Mouse (Mus musculus): ENCODE measurements at regions not wholly inside any gene's neighbourhood (a gene's known extent, or its start where the extent isn't known, plus 50 kb on each side); places are given as distances from the start of the nearest gene placed in this dataset.

GRCm38 (mm10) chr13:44538238-44538637 lies 191.0 kb upstream of the Jarid2 start:
- H3K27ac ChIP-seq (ENCODE audit: low read depth): no peak overlapping the region
- TF ChIP-seq CTCF (IDR thresholded peaks at IDR 0.05; ENCODE audit: low read depth): no peak
- TF ChIP-seq EP300 (IDR thresholded peaks at IDR 0.05; ENCODE audit: low read depth): no peak
- ATAC-seq (ENCODE audit: insufficient read depth, low read depth) (no peak), DNase-seq (ENCODE audit: low spot score) (no peak)
- peaks cover 5% of the 10 kb centered on the region; the same call in 1 of the 2 replicates for H3K4me1 ChIP-seq (ENCODE audit: control insufficient read depth, insufficient read depth)
- no peak overlapping the region for H3K9ac ChIP-seq (replicated peaks; ENCODE audit: low read depth, low read length)
- no peak overlapping the region for H3K4me3 ChIP-seq (ENCODE audit: low read depth, low read length)
- H3K27me3 ChIP-seq (ENCODE audit: control insufficient read depth, insufficient read depth, low read length): no peaks in the 10 kb centered on the region
- no peak overlapping the region for H3K4me2 ChIP-seq (ENCODE audit: low read depth, low read length)
- H3K9me3 ChIP-seq (replicated peaks; ENCODE audit: control insufficient read depth, low read length): no peaks in the 10 kb centered on the region
- no peaks in the 10 kb centered on the region for H3K36me3 ChIP-seq (replicated peaks; ENCODE audit: control insufficient read depth, insufficient read depth, low read length)
- WGBS: 89% methylated on average over 7 of the region's 7 CpGs

- H3K9me3 ChIP-seq (replicated peaks; ENCODE audit: control insufficient read depth, low read length): no peaks in the 10 kb centered on the region
- TF ChIP-seq CTCF (IDR thresholded peaks at IDR 0.05; ENCODE audit: low read depth): no peak
- no peak for TF ChIP-seq EP300 (IDR thresholded peaks at IDR 0.05; ENCODE audit: low read depth)
Observed at GRCm38 (mm10) chr13:44540401-44540800, 188.9 kb upstream of the Jarid2 start.

GRCm38 (mm10) chr13:44541243-44541653 lies 188.0 kb upstream of the Jarid2 start:
- WGBS: 52% methylated on average over 5 of the region's 5 CpGs
- Histone ChIP-seq H3K36me3 (replicated peaks; ENCODE audit: control insufficient read depth, insufficient read depth, low read length) (no peaks in the 10 kb centered on the region), H3K27me3 (ENCODE audit: control insufficient read depth, insufficient read depth, low read length) (no peaks in the 10 kb centered on the region), H3K27ac (ENCODE audit: low read depth) (no peak overlapping the region), H3K9ac (replicated peaks; ENCODE audit: low read depth, low read length) (no peak overlapping the region), H3K4me3 (ENCODE audit: low read depth, low read length) (no peak overlapping the region), H3K4me2 (ENCODE audit: low read depth, low read length) (no peak overlapping the region), H3K4me1 (ENCODE audit: control insufficient read depth, insufficient read depth) (peaks cover 15% of the 10 kb centered on the region), H3K9me3 (replicated peaks; ENCODE audit: control insufficient read depth, low read length) (no peaks in the 10 kb centered on the region)
- ATAC-seq (ENCODE audit: insufficient read depth, low read depth): 0 out of 2 replicates have a peak, but pooled peaks have one; percentile 17
- no peak for DNase-seq (ENCODE audit: low spot score)
- no peak for TF ChIP-seq EP300 (IDR thresholded peaks at IDR 0.05; ENCODE audit: low read depth)
- no peak for TF ChIP-seq CTCF (IDR thresholded peaks at IDR 0.05; ENCODE audit: low read depth)

More at GRCm38 (mm10) chr13:44540401-44540800, 188.9 kb upstream of the Jarid2 start:
- Histone ChIP-seq H3K27me3 (ENCODE audit: control insufficient read depth, insufficient read depth, low read length) (no peaks in the 10 kb centered on the region), H3K4me3 (ENCODE audit: low read depth, low read length) (no peak overlapping the region), H3K4me1 (ENCODE audit: control insufficient read depth, insufficient read depth) (peaks cover 15% of the 10 kb centered on the region), H3K4me2 (ENCODE audit: low read depth, low read length) (no peak overlapping the region), H3K36me3 (replicated peaks; ENCODE audit: control insufficient read depth, insufficient read depth, low read length) (no peaks in the 10 kb centered on the region), H3K27ac (ENCODE audit: low read depth) (no peak overlapping the region), H3K9ac (replicated peaks; ENCODE audit: low read depth, low read length) (no peak overlapping the region)
- ATAC-seq (ENCODE audit: insufficient read depth, low read depth) (no peak), DNase-seq (ENCODE audit: low spot score) (no peak)
- WGBS: 82% methylated on average over 4 of the region's 4 CpGs

GRCm38 (mm10) chr13:44544786-44545185 lies 184.5 kb upstream of the Jarid2 start:
- Histone ChIP-seq H3K36me3 (replicated peaks; ENCODE audit: control insufficient read depth, insufficient read depth, low read length) (no peaks in the 10 kb centered on the region), H3K4me2 (ENCODE audit: low read depth, low read length) (peak overlapping the region; percentile 16; the same call in 1 of the 2 replicates), H3K27ac (ENCODE audit: low read depth) (peak overlapping the region; percentile 1; the same call in 1 of the 2 replicates), H3K9ac (replicated peaks; ENCODE audit: low read depth, low read length) (no peak overlapping the region), H3K27me3 (ENCODE audit: control insufficient read depth, insufficient read depth, low read length) (no peaks in the 10 kb centered on the region), H3K4me3 (ENCODE audit: low read depth, low read length) (no peak overlapping the region), H3K9me3 (replicated peaks; ENCODE audit: control insufficient read depth, low read length) (no peaks in the 10 kb centered on the region), H3K4me1 (ENCODE audit: control insufficient read depth, insufficient read depth) (peaks cover 15% of the 10 kb centered on the region)
- 14% methylated on average over 9 of the region's 9 CpGs for WGBS
- peak; percentile 62 for ATAC-seq (ENCODE audit: insufficient read depth, low read depth)
- no peak for TF ChIP-seq EP300 (IDR thresholded peaks at IDR 0.05; ENCODE audit: low read depth)
- TF ChIP-seq CTCF (IDR thresholded peaks at IDR 0.05; ENCODE audit: low read depth): no peak
- peak; percentile 50 for DNase-seq (ENCODE audit: low spot score)

DNA sequence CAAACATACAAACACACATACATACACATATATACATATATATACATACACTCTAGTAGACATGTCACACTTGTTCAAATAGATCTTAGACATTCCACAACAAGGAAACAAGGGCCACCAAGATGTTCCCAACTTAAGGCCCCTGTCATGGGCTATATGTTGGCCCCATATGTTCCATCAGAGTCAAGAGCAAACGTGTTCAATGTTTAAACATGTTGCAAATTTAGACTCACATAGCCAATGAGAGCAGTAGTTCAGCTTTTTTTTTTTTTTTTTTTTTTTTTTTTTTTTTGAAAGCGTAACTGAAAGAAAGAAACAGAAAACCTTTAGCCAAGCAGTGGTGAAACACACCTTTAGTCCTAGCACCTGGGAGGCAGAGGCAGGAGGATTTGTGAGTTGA lies 183.0 kb upstream of the Jarid2 start:
- H3K27ac ChIP-seq (ENCODE audit: low read depth): no peak overlapping the region
- ATAC-seq (ENCODE audit: insufficient read depth, low read depth) (no peak), DNase-seq (ENCODE audit: low spot score) (no peak)
- no peak for TF ChIP-seq EP300 (IDR thresholded peaks at IDR 0.05; ENCODE audit: low read depth)
- TF ChIP-seq CTCF (IDR thresholded peaks at IDR 0.05; ENCODE audit: low read depth): no peak
- no peaks in the 10 kb centered on the region for H3K9me3 ChIP-seq (replicated peaks; ENCODE audit: control insufficient read depth, low read length)
- H3K4me2 ChIP-seq (ENCODE audit: low read depth, low read length): no peak overlapping the region
- H3K36me3 ChIP-seq (replicated peaks; ENCODE audit: control insufficient read depth, insufficient read depth, low read length): no peaks in the 10 kb centered on the region
- H3K27me3 ChIP-seq (ENCODE audit: control insufficient read depth, insufficient read depth, low read length): no peaks in the 10 kb centered on the region
- no peak overlapping the region for H3K9ac ChIP-seq (replicated peaks; ENCODE audit: low read depth, low read length)
- 93% methylated on average over 2 of the region's 2 CpGs for WGBS
- peaks cover 12% of the 10 kb centered on the region for H3K4me1 ChIP-seq (ENCODE audit: control insufficient read depth, insufficient read depth)
- no peak overlapping the region for H3K4me3 ChIP-seq (ENCODE audit: low read depth, low read length)

DNA sequence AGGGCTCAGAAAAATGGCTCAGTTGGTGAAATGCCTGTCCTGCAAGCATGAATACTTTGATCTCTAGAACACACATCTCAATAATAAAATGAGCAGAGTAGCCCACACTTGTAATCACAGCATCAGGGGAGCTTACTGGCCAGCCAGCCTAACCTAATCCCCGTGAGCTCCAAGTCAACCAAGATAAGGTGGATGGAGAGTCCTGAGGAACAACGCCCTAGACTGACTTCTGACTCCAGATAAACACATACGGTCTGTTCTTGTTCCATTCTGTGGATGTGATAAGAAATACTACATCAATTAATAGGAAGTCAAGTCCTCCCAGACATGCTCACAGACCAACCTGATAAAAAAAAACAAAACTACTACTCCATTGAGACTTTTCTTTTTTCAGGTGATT lies 180.4 kb upstream of the Jarid2 start:
- ATAC-seq (ENCODE audit: insufficient read depth, low read depth) (no peak), DNase-seq (ENCODE audit: low spot score) (no peak)
- H3K9ac ChIP-seq (replicated peaks; ENCODE audit: low read depth, low read length): no peak overlapping the region
- WGBS: 43% methylated on average over 3 of the region's 3 CpGs
- no peak for TF ChIP-seq EP300 (IDR thresholded peaks at IDR 0.05; ENCODE audit: low read depth)
- no peak for TF ChIP-seq CTCF (IDR thresholded peaks at IDR 0.05; ENCODE audit: low read depth)
- H3K4me2 ChIP-seq (ENCODE audit: low read depth, low read length): no peak overlapping the region
- H3K36me3 ChIP-seq (replicated peaks; ENCODE audit: control insufficient read depth, insufficient read depth, low read length): no peaks in the 10 kb centered on the region
- no peak overlapping the region for H3K27ac ChIP-seq (ENCODE audit: low read depth)
- H3K27me3 ChIP-seq (ENCODE audit: control insufficient read depth, insufficient read depth, low read length): no peaks in the 10 kb centered on the region
- H3K4me3 ChIP-seq (ENCODE audit: low read depth, low read length): no peak overlapping the region
- no peaks in the 10 kb centered on the region for H3K9me3 ChIP-seq (replicated peaks; ENCODE audit: control insufficient read depth, low read length)
- H3K4me1 ChIP-seq (ENCODE audit: control insufficient read depth, insufficient read depth): peaks cover 10% of the 10 kb centered on the region

Data from heart, postnatal 0 days (tissue).